Mouse (Mus musculus): ENCODE measurements around the gene Ibsp.

GRCm38 (mm10) chr5:104345241-104345630, 46.3 kb downstream of the Ibsp start:
- no peak for TF ChIP-seq CTCF (IDR thresholded peaks at IDR 0.05; ENCODE audit: extremely low read depth, insufficient read depth, insufficient read length, insufficient replicate concordance)
- TF ChIP-seq POLR2A (IDR thresholded peaks at IDR 0.05; ENCODE audit: low read depth, low read length) = no peak
